Mouse (Mus musculus): ENCODE measurements around the gene Pcdh7.

Gene Pcdh7

DNA sequence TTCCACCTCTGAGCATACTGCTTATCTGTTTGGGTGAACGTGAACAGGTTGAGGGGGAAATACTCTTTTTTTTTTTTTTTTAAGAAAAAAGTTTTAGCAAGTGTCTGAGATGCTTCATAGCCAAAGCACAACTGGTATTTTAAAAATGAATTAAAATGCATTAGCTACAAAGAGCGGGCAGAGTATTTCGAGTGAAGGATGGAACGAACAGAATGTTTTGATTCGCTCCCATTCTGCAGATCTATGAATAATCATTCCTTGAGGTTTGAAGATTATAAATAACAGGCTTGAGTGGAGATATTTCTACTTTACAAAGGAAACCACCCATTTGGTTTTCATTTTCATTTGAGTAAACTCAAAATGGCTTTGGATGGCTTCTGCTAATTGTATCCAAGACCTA lies 214.0 kb downstream of the Pcdh7 start:
- DNase-seq, result no peak

- DNase-seq, result no peak
Measured at GRCm38 (mm10) chr5:57934666-57935065, 216.9 kb downstream of the Pcdh7 start.

- DNase-seq, result no peak
Measured at GRCm38 (mm10) chr5:57940457-57940856, 222.7 kb downstream of the Pcdh7 start.

DNA sequence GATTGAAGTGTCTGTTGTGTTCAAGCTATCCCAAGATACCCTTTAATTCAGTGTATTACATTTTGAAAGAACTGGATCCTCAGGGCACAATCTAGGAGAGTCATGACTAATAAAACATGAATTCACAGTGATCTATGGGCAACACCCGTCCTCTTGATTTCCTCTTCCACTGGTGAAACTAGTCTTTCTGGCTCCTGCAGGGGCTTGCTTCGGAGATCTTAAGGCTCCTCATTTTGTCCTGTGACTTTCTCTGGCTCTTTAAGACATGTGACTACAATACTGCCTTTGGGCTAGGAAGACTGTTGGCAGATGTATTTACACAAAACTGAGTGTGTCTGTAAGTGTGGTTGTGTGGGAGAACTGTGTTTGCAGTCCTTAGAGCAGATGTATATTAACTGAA lies 225.4 kb downstream of the Pcdh7 start:
- DNase-seq, result no peak

GRCm38 (mm10) chr5:57943611-57944010 lies 225.8 kb downstream of the Pcdh7 start:
- DNase-seq, result no peak

DNA sequence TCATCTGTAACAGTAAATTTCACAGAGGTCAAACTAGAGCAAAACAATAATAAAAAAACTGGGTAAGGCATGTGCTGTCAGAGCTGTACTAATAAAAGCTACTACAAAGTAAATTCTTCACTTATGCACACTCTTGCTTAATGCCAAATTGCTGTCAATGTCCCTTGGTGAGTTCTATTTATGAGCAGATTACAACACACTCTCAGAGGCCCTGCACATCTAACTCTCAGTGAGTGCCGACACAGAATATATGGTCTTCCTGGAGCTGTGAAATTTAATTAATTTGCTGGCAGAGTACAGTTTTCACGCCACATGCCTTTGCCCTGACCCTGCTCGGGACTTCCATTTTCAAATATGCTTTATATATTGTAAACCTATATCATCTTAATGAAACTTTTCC lies 227.7 kb downstream of the Pcdh7 start:
- no peak for DNase-seq

- DNase-seq, result no peak
Measured at GRCm38 (mm10) chr5:57959317-57959716, 241.6 kb downstream of the Pcdh7 start.

- DNase-seq, result no peak
Measured at GRCm38 (mm10) chr5:57963792-57964191, 246.0 kb downstream of the Pcdh7 start.

- DNase-seq, result no peak
Measured at GRCm38 (mm10) chr5:57964201-57964600, 246.4 kb downstream of the Pcdh7 start.

DNA sequence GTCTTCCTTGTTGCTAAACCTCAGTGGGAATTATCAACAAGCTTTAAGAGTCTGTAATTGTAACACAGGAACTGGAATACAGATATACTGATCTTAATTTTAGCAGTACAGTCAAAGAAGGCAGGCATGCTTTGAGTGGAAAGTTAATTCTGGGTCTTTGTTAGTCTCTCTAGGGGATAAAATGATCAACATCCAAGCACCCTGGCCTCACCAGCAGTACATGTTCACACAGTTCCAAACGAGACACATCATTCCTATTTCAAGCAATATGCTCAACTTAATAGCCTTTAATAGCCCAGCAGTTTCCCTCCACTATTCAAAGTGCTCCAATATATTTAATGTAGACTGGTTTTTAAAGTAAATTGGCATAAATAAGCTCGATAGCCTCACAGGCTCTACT lies 275.8 kb downstream of the Pcdh7 start:
- DNase-seq, result no peak

DNA sequence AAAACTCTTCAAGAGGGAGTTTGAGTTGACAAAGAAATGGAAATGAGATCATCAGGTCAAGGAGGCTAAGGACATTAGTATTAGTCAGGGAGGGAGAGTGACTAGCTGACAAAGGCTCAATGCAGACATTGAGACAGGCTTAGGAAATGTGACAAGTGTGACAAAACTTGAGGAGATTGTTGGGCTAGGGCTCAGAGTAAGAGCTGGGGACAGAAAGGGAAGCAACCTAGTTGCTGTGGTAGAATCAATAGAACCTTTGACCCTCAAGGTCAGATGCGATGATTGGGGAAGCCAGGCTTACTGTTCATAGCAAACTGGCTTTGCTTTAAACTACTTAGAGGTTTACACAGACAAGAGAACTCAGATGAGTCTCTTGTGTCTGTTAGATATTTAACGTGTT lies 303.6 kb downstream of the Pcdh7 start:
- DNase-seq, result no peak

DNA sequence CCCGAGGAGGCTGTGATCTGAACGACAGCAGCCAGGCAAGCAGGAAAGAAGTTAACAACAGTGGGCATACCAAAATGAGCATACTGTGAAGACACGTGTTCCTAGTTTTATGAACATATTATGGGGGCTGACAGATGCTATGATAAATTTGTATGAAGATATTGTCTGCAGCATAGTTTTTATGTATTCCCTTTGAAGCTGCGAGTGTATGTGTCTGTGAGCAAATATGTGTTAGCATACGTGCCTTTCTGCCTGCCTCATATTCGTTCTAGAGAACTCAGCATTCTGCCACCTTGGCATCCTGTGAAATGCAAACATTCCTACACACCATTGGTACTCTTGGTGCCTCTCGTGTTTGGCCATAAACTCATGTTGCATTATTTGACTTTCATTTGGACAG lies 307.4 kb downstream of the Pcdh7 start:
- DNase-seq, result no peak

GRCm38 (mm10) chr5:58025759-58026158 lies 308.0 kb downstream of the Pcdh7 start:
- DNase-seq, result no peak

- no peak for DNase-seq
Measured at GRCm38 (mm10) chr5:58039875-58040274, 322.1 kb downstream of the Pcdh7 start.

DNA sequence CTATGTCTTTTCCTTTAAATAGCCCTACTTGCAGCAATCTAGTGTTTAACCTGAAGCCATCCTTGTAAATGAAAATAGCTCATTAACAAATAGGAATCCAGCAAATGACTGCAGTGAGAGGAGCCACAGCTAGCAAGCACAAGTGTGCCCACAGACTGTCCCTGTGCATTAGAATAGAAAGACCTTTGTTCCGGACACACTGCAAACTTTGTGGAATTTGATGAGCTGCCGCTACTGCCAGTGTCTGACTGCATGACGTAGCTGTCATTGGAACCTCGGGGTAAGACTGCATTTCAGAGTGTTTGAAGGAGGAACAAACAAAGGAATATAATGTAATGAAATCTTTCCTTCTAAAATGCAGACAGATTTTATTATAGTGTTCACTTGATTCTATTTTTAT lies 326.4 kb downstream of the Pcdh7 start:
- DNase-seq, result no peak

GRCm38 (mm10) chr5:58081054-58081453 lies 363.3 kb downstream of the Pcdh7 start:
- no peak for DNase-seq

GRCm38 (mm10) chr5:58082230-58082629 lies 364.5 kb downstream of the Pcdh7 start:
- DNase-seq, result no peak

DNA sequence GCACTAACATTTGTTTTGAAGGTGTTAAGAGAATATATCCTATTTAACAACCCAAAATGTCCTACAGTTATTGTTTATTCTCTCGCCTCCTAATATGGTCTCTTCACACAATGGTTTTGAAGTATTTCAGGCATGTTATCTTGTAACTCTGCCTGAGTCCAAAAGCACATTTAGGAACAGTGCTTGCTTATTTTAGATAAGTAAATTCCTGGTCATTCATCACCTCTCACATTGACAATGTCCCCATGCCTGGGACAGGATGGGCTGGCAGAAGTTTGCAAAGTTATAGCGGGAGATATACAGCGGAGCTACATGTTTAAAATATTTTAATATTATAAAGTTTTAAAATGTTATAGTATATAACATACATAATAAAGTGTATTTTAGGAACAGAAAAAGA lies 365.3 kb downstream of the Pcdh7 start:
- no peak for DNase-seq

DNA sequence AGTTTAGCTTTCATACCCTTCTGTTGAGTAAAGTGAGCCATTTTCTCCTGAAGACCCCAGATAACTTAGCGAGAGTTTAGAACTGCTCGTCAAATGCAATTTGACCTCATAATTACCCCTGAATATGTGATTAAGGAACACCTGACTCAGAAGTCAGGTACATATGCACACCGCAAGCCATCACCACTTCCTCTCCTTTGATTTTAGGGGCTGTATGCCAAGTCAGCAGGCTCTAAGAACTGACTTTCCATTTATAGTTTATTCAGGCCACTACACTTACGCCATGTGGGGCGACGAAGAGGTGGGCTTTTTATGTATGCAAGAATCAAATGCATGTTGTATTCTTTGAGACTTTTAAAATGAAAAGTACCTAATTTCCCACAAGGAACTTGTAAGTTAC lies 366.2 kb downstream of the Pcdh7 start:
- peak; percentile 37 for DNase-seq

GRCm38 (mm10) chr5:58108665-58109364 lies 391.0 kb downstream of the Pcdh7 start:
- no peak for DNase-seq

GRCm38 (mm10) chr5:58116096-58116495 lies 398.3 kb downstream of the Pcdh7 start:
- no peak for DNase-seq

DNA sequence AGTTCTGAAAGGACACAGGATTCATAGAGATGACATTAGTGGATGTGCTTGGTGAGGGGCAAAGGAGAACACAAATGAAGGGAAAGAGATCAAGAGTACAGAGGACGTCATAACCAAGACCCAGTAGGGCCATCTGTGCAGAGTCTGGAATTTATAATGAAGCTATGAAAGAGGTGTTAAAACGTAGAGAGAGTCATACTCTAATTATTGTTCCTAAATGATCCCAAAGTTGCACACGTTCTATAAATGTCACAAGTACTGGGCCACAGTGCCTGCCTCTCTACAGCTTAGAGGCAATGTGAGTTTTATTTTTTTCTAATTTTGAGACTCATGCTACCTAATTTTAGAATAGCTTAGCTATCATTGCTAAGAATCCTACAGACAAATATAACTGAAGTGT lies 400.1 kb downstream of the Pcdh7 start:
- no peak for DNase-seq

DNA sequence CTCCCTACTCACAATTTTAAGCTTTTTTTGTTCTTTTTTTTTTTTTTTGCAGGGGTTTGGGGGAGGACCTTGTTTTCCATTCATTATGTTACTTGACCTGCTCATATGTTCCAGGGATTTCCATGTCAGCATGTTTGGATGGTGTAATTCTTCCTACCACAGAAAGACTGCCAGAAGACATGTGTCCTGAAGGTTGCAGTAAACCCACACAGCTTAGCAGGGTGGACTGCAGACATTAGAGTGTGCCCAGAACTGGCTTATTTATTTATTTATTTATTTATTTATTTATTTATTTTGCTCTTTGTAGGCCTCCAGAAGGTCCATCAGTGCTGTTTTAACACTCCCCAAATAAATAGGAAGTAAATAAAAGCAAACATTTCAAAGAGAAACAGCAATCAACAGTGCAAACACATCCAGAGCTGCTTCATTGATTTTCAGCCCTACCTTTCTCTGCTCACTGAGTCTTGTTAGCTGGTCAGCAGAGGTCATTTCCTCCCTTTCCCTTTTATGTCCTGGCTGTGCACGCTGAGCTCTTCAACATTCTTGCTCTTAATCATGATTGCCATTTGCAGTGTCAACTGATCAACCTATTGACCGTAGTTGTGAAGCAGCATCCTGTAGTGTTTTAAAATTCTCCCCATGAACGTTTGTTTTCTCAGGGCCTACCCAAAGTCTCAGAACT lies 401.3 kb downstream of the Pcdh7 start:
- DNase-seq, result no peak

- no peak for DNase-seq
Measured at GRCm38 (mm10) chr5:58143897-58144296, 426.1 kb downstream of the Pcdh7 start.

DNA sequence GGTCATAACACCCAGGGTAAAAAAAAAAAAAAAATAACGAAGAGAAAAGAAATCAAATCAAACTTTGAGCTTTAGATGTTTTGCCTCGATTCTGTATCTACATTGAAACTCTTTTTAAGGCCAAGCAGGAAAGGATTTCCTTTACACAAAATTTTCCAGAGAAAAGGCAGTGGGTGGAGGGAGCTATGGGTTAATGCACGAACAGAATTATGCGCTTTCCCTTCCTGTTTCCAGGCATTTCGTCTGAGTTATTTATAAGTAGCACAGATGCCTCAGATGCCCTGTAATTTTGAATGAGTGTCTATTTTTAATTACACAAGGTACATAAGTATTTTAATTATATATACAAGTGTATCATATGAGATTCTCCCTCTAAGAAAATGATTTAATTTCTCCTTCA lies 436.2 kb downstream of the Pcdh7 start:
- no peak for DNase-seq

Data from thymus, postnatal 14 days (tissue).